ENCODE assay signal across 18 mouse cellular contexts in the genomic region with DNA sequence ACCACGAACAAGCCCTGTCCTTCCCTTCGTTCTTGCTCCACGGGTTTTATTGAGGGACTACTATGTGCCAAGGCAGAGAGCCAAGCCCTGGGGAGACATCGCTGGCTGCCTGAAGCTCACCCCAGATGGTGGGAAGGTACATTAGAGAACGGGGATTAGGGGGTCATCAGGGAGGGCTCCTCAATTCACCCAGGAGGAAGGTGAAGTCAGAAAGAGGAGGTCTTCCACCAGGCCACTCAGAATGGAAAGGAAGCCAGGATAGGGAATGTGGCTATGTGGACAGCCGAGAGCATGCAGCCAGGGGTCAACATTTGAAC. TPM values are rescaled to one million over a fixed set of nuclear protein-coding genes. Genes with fewer than 3 reads are reported as not detected.
DNase-seq lines count a peak whose midpoint lies in the region; ATAC-seq and TF ChIP-seq lines count a peak whose summit lies in the region.
"Had no signal": no experiment of that assay in that cellular context is flagged by ENCODE, and none has a peak within 500 bp of the region (broad histone marks: within the 10 kb centered on the region; RNA-seq: fewer than 3 reads in every experiment).

No protein-coding gene starts in this region.

- H3K4me1 ChIP-seq in kidney, embryonic 15.5 days, result peaks cover 81% of the 10 kb centered on the region
- no peaks in the 10 kb centered on the region for H3K4me1 ChIP-seq in spleen, adult 2 months (ENCODE audit: control insufficient read depth, insufficient read depth, insufficient read length)
- H3K4me1 ChIP-seq in stomach, embryonic 16.5 days (ENCODE audit: control insufficient read depth, insufficient read depth, low read length), result peaks cover 34% of the 10 kb centered on the region

- H3K36me3 ChIP-seq in kidney, embryonic 15.5 days, result 0 out of 2 replicates have a peak, but pooled peaks cover 9% of the 10 kb centered on the region
- H3K36me3 ChIP-seq in spleen, adult 2 months (ENCODE audit: control insufficient read depth, insufficient read depth, low read length), result no peaks in the 10 kb centered on the region
- H3K36me3 ChIP-seq in stomach, embryonic 16.5 days (ENCODE audit: control insufficient read depth, insufficient read depth, low read length), result no peaks in the 10 kb centered on the region
- H3K36me3 ChIP-seq: embryonic facial prominence, embryonic 12.5 days; midbrain, embryonic 13.5 days had no signal

- peak overlapping the region; percentile 84 for H3K27ac ChIP-seq in gastrocnemius, adult 2 months
- peak overlapping the region; percentile 97 for H3K27ac ChIP-seq in kidney, embryonic 15.5 days
- peak overlapping the region; percentile 56; the same call in 1 of the 2 replicates for H3K27ac ChIP-seq in spleen, adult 2 months (ENCODE audit: insufficient read depth, low read length)
- peak overlapping the region; percentile 96 for H3K27ac ChIP-seq in stomach, embryonic 16.5 days (ENCODE audit: low read length)
- H3K27ac ChIP-seq: embryonic facial prominence, embryonic 12.5 days; midbrain, embryonic 13.5 days had no signal

- WGBS in kidney, embryonic 15.5 days, result 49% methylated on average over 6 of the region's 6 CpGs
- 84% methylated on average over 6 of the region's 6 CpGs for whole genome bisulfite sequencing in spleen, adult 2 months
- 56% methylated on average over 6 of the region's 6 CpGs for WGBS in stomach, embryonic 16.5 days

- H3K9me3 ChIP-seq in kidney, embryonic 15.5 days (replicated peaks), result no peaks in the 10 kb centered on the region
- no peaks in the 10 kb centered on the region for H3K9me3 ChIP-seq in stomach, embryonic 16.5 days (replicated peaks; ENCODE audit: control insufficient read depth, low read length)
- H3K9me3 ChIP-seq: embryonic facial prominence, embryonic 12.5 days; midbrain, embryonic 13.5 days had no signal

- TF ChIP-seq CTCF in gastrocnemius, adult 2 months (IDR thresholded peaks at IDR 0.05), result no peak
- TF ChIP-seq CTCF in spleen, adult 2 months (IDR thresholded peaks at IDR 0.05; ENCODE audit: extremely low read depth, insufficient read depth, insufficient read length, insufficient replicate concordance), result no peak

- DNase-seq in gastrocnemius, adult 2 months, result no peak
- DNase-seq in gastrocnemius, postnatal 4 days (ENCODE audit: low spot score in 2 of 2), result no peak
- no peak for DNase-seq in kidney, postnatal 4 days
- no peak for DNase-seq in spleen, adult 2 months (ENCODE audit: low read depth in 1 of 2, low spot score in 2 of 2)
- no peak for DNase-seq in spleen, adult 12 weeks (ENCODE audit: low spot score)
- DNase-seq in spleen, adult 18-20 months, result no peak
- DNase-seq: cerebellum, adult 9-10 months; layer of hippocampus, postnatal 36 days had no signal

- ATAC-seq in kidney, embryonic 15.5 days (replicated peaks; ENCODE audit: low FRiP score), result no peak
- no peak; the same call in 1 of the 2 replicates for ATAC-seq in stomach, embryonic 16.5 days (ENCODE audit: insufficient read depth, low FRiP score)
- ATAC-seq: activated CD4-positive, CD25-positive, alpha-beta regulatory T cell, adult 4 months; forebrain, embryonic 16.5 days; midbrain, embryonic 13.5 days had no signal

- peak overlapping the region; percentile 40 for H3K4me3 ChIP-seq in gastrocnemius, adult 2 months
- no peak overlapping the region for H3K4me3 ChIP-seq in kidney, embryonic 15.5 days (replicated peaks)
- no peak overlapping the region for H3K4me3 ChIP-seq in spleen, adult 2 months (ENCODE audit: extremely low read depth, insufficient read depth, insufficient read length)
- no peak overlapping the region for H3K4me3 ChIP-seq in stomach, embryonic 16.5 days (replicated peaks; ENCODE audit: low read length)
- H3K4me3 ChIP-seq: embryonic facial prominence, embryonic 12.5 days; midbrain, embryonic 13.5 days had no signal

- H3K27me3 ChIP-seq in kidney, embryonic 15.5 days, result no peaks in the 10 kb centered on the region
- no peaks in the 10 kb centered on the region for H3K27me3 ChIP-seq in spleen, adult 2 months (ENCODE audit: control insufficient read depth, insufficient read depth, low read length)
- no peaks in the 10 kb centered on the region for H3K27me3 ChIP-seq in stomach, embryonic 16.5 days (ENCODE audit: control insufficient read depth, insufficient read depth, low read length)
- H3K27me3 ChIP-seq: midbrain, embryonic 13.5 days had no signal

- intact Hi-C loops in gastrocnemius, adult 2 months (cut with DNase I), result no loop called here

- peak overlapping the region; percentile 42 for H3K4me2 ChIP-seq in kidney, embryonic 15.5 days
- no peak overlapping the region for H3K4me2 ChIP-seq in stomach, embryonic 16.5 days (ENCODE audit: low read depth, low read length)
- H3K4me2 ChIP-seq: embryonic facial prominence, embryonic 12.5 days; midbrain, embryonic 13.5 days had no signal

- H3K9ac ChIP-seq in kidney, embryonic 15.5 days, result no peak overlapping the region
- peak overlapping the region; percentile 50 for H3K9ac ChIP-seq in stomach, embryonic 16.5 days (ENCODE audit: low read length)
- H3K9ac ChIP-seq: embryonic facial prominence, embryonic 12.5 days; midbrain, embryonic 13.5 days had no signal

- no peak for TF ChIP-seq POLR2A in spleen, adult 2 months (IDR thresholded peaks at IDR 0.05; ENCODE audit: low read depth, low read length)

RNA-seq across cellular contexts. Expression of gene Rem1, which starts 10.2 kb away (rescaled TPM):
- total RNA-seq in gastrocnemius, adult 2 months (2021), result 1 to 10 TPM; 2.4 to 3.0 TPM
- total RNA-seq in gastrocnemius, postnatal 4 days (2021), result 10 to 100 TPM; 15.1 to 16.2 TPM
- 59.1 and 62.5 TPM in 2 replicates for polyA plus RNA-seq in kidney, embryonic 15.5 days (2015; fragmentation: Nextera tagmentation; extraction: Ambion mirVana)
- polyA plus RNA-seq in spleen, adult 2 months (2012; rRNA removed), result 8.6 and 9.8 TPM in 2 replicates
- polyA plus RNA-seq in stomach, embryonic 16.5 days (2015; fragmentation: Nextera tagmentation; extraction: Ambion mirVana), result 20.0 and 20.6 TPM in 2 replicates
- total RNA-seq: MEL had no signal
- polyA plus RNA-seq: activated CD4-positive, CD25-positive, alpha-beta regulatory T cell, adult 4 months had no signal

RNA-seq across cellular contexts. Expression of gene Defb25, which starts 14.1 kb away (rescaled TPM):
- not detected for total RNA-seq in gastrocnemius, adult 2 months (2021)
- total RNA-seq in gastrocnemius, postnatal 4 days (2021), result 1 to 10 TPM; 2.2 to 5.5 TPM
- 23.2 and 25.2 TPM in 2 replicates for polyA plus RNA-seq in kidney, embryonic 15.5 days (2015; fragmentation: Nextera tagmentation; extraction: Ambion mirVana)
- 0.65 TPM in 1 of 2 replicates, not detected in the other for polyA plus RNA-seq in spleen, adult 2 months (2012; rRNA removed)
- 0.62 and 1.4 TPM in 2 replicates for polyA plus RNA-seq in stomach, embryonic 16.5 days (2015; fragmentation: Nextera tagmentation; extraction: Ambion mirVana)
- total RNA-seq: gastrocnemius, postnatal 36 days; layer of hippocampus, postnatal 36 days; MEL had no signal
- polyA plus RNA-seq: activated CD4-positive, CD25-positive, alpha-beta regulatory T cell, adult 4 months; embryonic facial prominence, embryonic 12.5 days; forebrain, embryonic 16.5 days; liver, embryonic 16.5 days; midbrain, embryonic 13.5 days; neural tube, embryonic 11.5 days had no signal

RNA-seq across cellular contexts. Expression of gene H13, which starts 32.3 kb away (rescaled TPM):
- total RNA-seq in gastrocnemius, adult 2 months (2021), result 10 to 100 TPM; 32.6 to 37.3 TPM
- total RNA-seq in gastrocnemius, postnatal 4 days (2021), result 10 to 100 TPM; 84.8 to 88.2 TPM
- polyA plus RNA-seq in kidney, embryonic 15.5 days (2015; fragmentation: Nextera tagmentation; extraction: Ambion mirVana), result 141 and 147 TPM in 2 replicates
- polyA plus RNA-seq in spleen, adult 2 months (2012; rRNA removed), result 82.8 and 145 TPM in 2 replicates
- 121 and 128 TPM in 2 replicates for polyA plus RNA-seq in stomach, embryonic 16.5 days (2015; fragmentation: Nextera tagmentation; extraction: Ambion mirVana)

RNA-seq across cellular contexts. Expression of gene Defb36, which starts 32.8 kb away (rescaled TPM):
- not detected for total RNA-seq in gastrocnemius, adult 2 months (2021)
- total RNA-seq in gastrocnemius, postnatal 4 days (2021), result not detected
- polyA plus RNA-seq in kidney, embryonic 15.5 days (2015; fragmentation: Nextera tagmentation; extraction: Ambion mirVana), result 0.67 and 0.88 TPM in 2 replicates
- not detected in 2 replicates for polyA plus RNA-seq in spleen, adult 2 months (2012; rRNA removed)
- not detected in 2 replicates for polyA plus RNA-seq in stomach, embryonic 16.5 days (2015; fragmentation: Nextera tagmentation; extraction: Ambion mirVana)
- total RNA-seq: gastrocnemius, postnatal 36 days; layer of hippocampus, postnatal 36 days; MEL had no signal
- polyA plus RNA-seq: activated CD4-positive, CD25-positive, alpha-beta regulatory T cell, adult 4 months; embryonic facial prominence, embryonic 12.5 days; forebrain, embryonic 16.5 days; liver, embryonic 16.5 days; midbrain, embryonic 13.5 days; neural tube, embryonic 11.5 days had no signal

RNA-seq across cellular contexts. Expression of gene Defb45, which starts 37.8 kb away (rescaled TPM):
- total RNA-seq in gastrocnemius, adult 2 months (2021), result not detected
- not detected for total RNA-seq in gastrocnemius, postnatal 4 days (2021)
- not detected in 2 replicates for polyA plus RNA-seq in kidney, embryonic 15.5 days (2015; fragmentation: Nextera tagmentation; extraction: Ambion mirVana)
- not detected in 2 replicates for polyA plus RNA-seq in spleen, adult 2 months (2012; rRNA removed)
- not detected in 2 replicates for polyA plus RNA-seq in stomach, embryonic 16.5 days (2015; fragmentation: Nextera tagmentation; extraction: Ambion mirVana)
- total RNA-seq: gastrocnemius, postnatal 36 days; layer of hippocampus, postnatal 36 days; MEL had no signal
- polyA plus RNA-seq: activated CD4-positive, CD25-positive, alpha-beta regulatory T cell, adult 4 months; embryonic facial prominence, embryonic 12.5 days; forebrain, embryonic 16.5 days; liver, embryonic 16.5 days; midbrain, embryonic 13.5 days; neural tube, embryonic 11.5 days had no signal
